Mouse (Mus musculus) retina, adult 2 months (tissue): ENCODE measurements around the gene Nav2.

Source experiments
- DNase-seq: peaks from one replicate; pipeline ENCODE4 v3.0.0-alpha.2; 2012; ENCODE audit warnings: low read depth, low spot score

The Nav2 gene

GRCm38 (mm10) chr7:49604244-49604643, 695.7 kb downstream of the Nav2 start:
- DNase-seq = no peak

DNA sequence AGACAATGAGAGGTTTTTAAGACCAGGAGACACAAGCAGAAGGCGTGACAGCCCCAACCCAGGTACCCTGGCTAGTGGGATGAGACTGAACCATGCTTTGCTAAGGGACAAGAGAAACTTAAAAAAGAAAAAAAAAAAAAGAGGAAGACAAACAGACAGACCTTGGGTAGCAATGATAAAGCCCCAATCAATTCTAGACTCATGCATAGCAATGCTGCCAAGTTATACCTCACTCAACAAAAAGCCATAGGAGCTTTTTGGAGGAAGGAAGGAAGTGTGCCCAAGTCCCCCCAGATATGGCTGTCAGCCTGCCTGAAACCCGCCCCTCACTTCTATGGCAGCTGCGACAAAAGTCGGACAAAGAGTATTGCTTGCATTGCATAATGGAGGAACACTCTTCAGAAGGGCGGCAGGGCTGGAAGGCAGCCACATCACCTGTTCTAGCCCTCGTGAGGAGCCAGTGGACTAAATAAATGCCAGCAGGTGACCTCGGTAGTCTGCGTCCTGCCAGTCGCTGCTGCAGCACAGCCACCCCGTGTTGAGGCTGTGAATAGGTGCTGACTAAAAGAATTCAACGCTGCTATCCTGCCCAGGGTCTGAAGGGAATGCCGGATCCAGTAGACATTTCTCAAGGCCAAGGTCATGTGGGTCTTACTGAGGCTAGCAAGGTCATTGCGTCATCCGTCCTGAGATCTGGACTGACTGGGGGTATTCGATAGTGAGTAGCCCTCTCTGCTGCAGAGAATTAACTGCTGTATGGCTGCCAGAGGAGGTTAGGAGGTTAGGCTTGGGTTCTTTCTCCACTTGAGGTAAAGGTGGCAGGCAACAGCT, 696.7 kb downstream of the Nav2 start:
- DNase-seq = no peak

DNA sequence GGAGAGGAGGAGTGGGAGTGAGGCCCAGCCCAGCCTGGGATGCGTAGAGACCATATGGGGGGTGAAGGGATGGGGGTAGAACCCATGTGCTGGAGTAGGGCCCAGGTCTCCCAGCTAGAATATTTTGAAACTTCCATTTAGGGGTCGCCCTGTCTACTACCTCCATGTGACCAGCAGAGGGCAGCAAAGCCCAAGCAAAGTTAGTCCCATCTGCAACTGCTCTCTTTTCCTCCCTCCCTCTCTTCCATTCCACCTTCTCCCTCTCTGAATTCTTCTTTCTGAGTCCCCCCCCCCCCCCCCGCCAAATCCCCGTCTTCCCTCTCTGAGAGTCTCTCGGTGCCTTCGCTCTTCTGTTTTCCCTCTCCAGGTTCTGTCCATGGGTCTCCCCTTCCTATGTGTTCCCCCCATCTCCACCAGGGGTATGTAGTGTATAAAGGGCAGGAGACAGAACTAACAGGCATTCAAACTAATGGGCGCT, 707.8 kb downstream of the Nav2 start:
- DNase-seq = peak; percentile 30

DNA sequence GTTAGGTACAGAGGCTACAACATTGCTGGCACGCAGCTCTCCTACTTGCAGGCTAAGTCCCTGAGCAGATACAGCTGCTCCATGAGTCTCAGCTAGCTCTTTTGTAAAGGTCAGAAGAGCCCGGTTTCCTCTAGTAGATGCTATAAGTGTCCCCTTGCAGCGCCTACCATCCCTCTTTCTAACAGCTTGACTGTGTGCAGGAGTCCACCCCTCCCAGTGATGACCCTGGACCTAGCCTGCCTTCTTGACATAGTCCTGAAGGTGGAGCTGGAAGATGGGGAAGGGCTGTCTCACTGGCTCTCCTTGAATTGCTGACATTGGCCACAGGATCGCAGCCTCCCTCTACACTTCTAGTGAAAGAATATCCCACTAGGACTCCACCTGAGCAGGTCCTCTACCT, 708.6 kb downstream of the Nav2 start:
- DNase-seq = no peak

GRCm38 (mm10) chr7:49620160-49620559, 711.6 kb downstream of the Nav2 start:
- no peak for DNase-seq

DNA sequence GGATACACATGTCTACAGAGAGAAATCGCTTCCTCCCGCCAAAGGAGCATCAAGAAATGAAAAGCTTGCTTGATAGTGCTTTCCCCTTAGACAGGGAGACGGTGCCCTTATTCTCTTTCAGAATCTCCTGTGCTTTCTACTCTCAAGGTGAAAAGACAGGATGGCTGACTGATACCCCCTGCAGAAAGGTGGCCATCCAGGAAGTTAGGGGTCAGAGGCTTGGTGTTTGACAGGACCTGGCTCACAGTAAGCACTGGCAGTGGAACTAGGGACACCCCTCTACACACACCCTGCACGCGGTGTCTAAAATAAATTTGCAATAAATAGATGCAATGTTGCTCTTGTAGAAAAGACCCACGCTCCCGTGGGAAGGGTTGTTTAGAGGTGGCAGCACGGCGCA, 723.4 kb downstream of the Nav2 start:
- DNase-seq = no peak

GRCm38 (mm10) chr7:49632391-49632790, 723.9 kb downstream of the Nav2 start:
- no peak for DNase-seq

DNA sequence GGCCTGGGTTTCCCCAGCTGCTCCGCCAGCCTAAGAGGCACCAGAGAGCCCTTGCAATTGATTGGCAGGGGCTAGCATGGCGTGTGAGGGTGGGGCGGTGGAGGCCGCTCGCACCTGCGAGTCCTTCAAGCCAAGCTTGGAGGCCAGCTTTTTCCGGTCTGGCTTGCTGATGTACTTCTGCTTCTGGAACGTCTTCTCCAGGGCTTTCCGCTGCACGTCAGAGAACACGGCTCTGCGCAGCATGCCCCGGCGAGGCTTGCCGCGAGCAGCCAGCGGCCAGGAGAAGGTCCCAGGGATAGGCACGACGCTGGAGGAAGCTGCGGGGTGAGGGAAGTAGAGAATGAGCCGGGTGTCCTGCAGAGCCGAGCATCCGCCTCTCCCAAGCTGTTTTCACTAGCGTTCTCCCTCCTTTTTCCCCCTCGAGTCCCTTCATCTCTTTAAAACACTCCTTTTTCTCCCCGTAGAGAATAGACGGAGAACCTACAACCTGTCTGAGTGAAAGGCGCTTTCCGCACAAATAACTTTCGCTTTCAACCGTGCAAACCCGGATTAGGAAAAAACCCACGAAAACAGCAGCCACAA, 725.0 kb downstream of the Nav2 start:
- no peak for DNase-seq

DNA sequence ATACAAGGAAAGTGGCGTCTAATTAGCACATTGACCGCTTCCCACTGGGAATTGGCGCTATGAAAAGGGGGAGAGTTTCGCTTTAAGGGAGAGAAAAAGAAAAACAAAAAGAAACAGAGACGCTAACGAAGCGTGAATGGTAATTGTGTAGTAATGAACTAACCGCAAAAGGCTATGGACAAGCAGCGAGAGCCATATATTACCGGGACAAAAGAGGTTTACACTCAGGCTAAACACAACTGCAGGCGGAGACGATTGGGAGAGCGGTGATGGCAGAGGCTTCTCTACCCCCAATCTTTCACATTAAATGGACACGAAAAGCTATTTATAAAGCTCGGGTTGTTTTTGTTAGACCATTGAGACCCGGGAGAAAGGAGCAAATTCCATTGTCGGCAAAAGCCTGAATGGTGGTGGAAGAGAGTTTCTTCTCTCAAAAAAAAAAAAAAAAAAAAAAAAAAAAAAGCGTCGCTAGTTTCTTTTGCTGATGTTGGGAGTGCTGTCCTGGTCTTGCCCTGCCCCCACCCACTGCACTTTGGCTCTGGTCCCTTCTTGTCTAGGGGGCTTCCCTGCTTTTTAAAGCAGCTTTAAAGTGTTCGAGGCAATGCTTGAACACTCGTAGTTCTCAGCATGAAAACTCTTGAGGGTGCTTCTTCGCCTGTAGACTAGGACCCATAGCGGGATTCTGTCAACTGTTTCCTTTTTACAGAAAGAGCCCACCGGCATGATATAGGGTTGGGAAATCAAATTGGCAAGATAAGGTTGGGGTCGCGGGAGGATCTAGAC, 726.0 kb downstream of the Nav2 start:
- DNase-seq = no peak

DNA sequence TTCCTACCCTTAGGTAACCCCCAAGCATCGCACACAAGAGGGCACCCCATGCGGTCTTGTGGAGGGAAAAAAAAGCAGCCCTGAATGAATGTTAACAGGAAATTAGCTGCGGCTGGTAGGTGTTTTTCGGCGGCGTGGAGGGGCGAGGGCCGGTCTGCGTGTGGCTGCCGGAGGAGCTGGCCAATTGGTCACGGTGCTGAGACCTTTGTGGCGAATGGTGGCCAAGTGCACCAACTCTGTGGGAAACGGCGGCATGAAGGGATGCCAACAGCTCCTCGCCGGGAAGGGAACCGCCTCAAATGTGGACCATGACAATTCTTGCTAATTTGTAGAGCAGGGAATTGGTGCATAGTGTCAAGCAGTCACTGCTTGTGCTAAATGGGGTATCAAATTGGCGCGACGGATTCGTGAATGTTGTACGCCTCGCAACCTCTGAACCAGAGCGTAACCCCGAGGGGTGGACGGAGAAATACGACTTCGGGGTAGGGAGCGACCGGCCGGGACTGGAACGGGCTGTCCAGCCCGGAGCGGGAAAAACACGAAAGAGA, 726.6 kb downstream of the Nav2 start:
- no peak for DNase-seq

- no peak for DNase-seq
Observed at GRCm38 (mm10) chr7:49635971-49636370, 727.5 kb downstream of the Nav2 start.

GRCm38 (mm10) chr7:49636491-49637115, 728.1 kb downstream of the Nav2 start, which contains the start of gene Dbx1:
Gene Dbx1 (minus strand): TSS chr7:49636849.
- DNase-seq = no peak

DNA sequence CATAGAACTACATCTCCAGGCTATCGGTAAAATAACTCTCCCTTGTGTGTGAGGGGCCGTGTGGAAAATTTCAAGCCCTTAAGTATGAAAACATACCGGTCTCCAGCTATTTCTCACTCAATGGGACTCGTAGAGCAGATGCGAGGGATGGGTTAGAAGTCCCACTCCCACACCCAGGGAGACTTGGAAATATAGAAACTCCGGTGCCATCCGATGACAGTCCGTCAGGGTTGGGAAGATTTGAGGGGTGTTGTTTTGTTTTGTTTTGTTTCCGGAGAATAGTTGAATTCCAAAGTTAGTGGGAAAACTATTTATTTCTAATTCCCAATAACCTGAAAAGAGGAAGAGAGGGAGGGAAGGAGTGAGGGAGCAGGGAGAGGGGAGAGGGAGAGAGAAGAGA, 728.8 kb downstream of the Nav2 start:
- DNase-seq = no peak

DNA sequence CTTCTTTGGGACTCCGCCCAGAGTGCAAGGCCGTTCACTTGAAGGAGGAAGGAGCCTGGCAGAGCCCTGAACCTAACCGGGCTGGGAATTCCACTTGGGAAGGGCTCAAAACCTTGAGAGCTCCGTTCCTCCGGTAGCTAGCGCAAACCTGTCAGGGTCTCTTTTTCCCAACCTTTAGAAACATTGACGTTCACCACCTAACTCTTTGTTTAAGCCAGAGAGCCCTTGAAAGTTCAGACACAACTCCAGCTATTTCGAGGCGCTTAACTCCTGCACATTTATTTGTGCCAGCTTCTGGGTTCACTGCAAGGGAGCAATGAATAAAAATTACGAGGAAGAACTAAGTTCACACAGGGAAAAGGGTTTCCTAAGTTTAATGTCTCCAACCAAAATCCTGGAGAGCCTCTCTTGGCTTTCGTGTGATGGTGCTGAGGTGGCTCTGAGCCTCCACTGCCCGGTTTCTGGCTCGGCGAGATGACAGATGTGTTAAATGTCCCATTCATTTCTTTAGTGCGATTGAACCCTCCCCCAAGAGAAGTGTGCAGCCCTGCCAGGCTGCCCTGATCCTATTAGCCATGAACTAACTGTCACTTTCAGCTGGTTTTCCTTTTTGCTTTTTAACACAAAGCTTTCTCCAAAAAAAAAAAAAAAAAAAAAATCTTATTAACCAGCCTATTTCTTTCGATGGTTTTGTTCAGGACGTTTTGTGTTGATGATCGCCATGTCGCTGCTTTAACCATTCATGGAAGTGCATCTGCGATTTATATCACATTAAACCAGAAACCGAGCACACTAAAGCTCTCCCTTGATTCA, 729.5 kb downstream of the Nav2 start:
- no peak for DNase-seq

- no peak for DNase-seq
Observed at GRCm38 (mm10) chr7:49638941-49639776, 730.6 kb downstream of the Nav2 start.

- DNase-seq = no peak
Observed at GRCm38 (mm10) chr7:49639864-49640708, 731.6 kb downstream of the Nav2 start.

- DNase-seq = no peak
Observed at GRCm38 (mm10) chr7:49640709-49641305, 732.3 kb downstream of the Nav2 start.
